25 mouse cellular contexts compared by ENCODE assay signal in the genomic region with DNA sequence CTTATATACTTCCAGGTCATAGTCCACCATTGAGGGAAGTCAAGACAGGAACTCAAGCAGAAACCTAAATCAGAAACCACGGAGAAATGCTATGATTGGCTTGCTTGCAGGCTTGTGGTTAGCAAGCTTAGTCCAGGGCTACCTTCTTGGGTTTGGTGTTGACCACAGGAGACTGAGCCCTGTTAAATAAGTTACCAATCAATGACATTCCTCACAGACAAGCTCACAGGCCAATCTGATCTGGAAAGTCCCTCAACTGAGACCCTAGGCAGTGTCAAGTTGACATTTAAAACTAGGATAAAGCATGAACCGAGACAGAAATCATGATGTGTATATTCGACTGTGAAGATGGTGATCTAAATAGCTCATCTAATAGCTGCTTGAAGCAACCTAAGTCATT. TPM values are rescaled to one million over a fixed set of nuclear protein-coding genes. Genes with fewer than 3 reads are reported as not detected.
A peak's percentile ranks its signal among the peaks of the same experiment; 100 is the strongest.
DNase-seq lines count a peak whose midpoint lies in the region; ATAC-seq and TF ChIP-seq lines count a peak whose summit lies in the region.
"Had no signal": no experiment of that assay in that cellular context is flagged by ENCODE, and none has a peak within 500 bp of the region (broad histone marks: within the 10 kb centered on the region; RNA-seq: fewer than 3 reads in every experiment).

No protein-coding gene starts in this region.

- H3K4me2 ChIP-seq in kidney, embryonic 15.5 days, result no peak overlapping the region
- no peak overlapping the region for H3K4me2 ChIP-seq in liver, embryonic 11.5 days
- H3K4me2 ChIP-seq: forebrain, embryonic 12.5 days; limb, embryonic 13.5 days; liver, embryonic 13.5 days; midbrain, embryonic 11.5 days had no signal

- TF ChIP-seq POLR2A in kidney, adult 2 months (IDR thresholded peaks at IDR 0.05; ENCODE audit: low read depth, low read length), result no peak

- H3K4me1 ChIP-seq in kidney, adult 2 months (ENCODE audit: control insufficient read depth, insufficient read depth, low read length), result peaks cover 15% of the 10 kb centered on the region
- H3K4me1 ChIP-seq in kidney, embryonic 15.5 days, result peaks cover 18% of the 10 kb centered on the region
- no peaks in the 10 kb centered on the region for H3K4me1 ChIP-seq in liver, embryonic 11.5 days (replicated peaks; ENCODE audit: control insufficient read depth, insufficient read depth, low read length)
- H3K4me1 ChIP-seq: forebrain, embryonic 12.5 days; liver, embryonic 13.5 days had no signal

- H3K9ac ChIP-seq in kidney, embryonic 15.5 days, result no peak overlapping the region
- no peak overlapping the region for H3K9ac ChIP-seq in liver, embryonic 11.5 days (ENCODE audit: low read depth, low read length)
- H3K9ac ChIP-seq: forebrain, embryonic 12.5 days; limb, embryonic 13.5 days; liver, embryonic 13.5 days had no signal

- no peaks in the 10 kb centered on the region for H3K36me3 ChIP-seq in kidney, adult 2 months (ENCODE audit: control insufficient read depth, insufficient read depth, low read length)
- no peaks in the 10 kb centered on the region for H3K36me3 ChIP-seq in kidney, embryonic 15.5 days
- H3K36me3 ChIP-seq in liver, embryonic 11.5 days (ENCODE audit: control insufficient read depth, insufficient read depth, low read length), result no peaks in the 10 kb centered on the region
- H3K36me3 ChIP-seq: forebrain, embryonic 12.5 days; heart, embryonic 10.5 days; hindbrain, embryonic 10.5 days; limb, embryonic 13.5 days; liver, embryonic 13.5 days had no signal

- ATAC-seq in kidney, embryonic 15.5 days (replicated peaks; ENCODE audit: low FRiP score), result peak; percentile 81; the same call in 1 of the 2 replicates
- ATAC-seq in liver, embryonic 11.5 days (replicated peaks; ENCODE audit: low FRiP score), result no peak
- ATAC-seq: hindbrain, embryonic 16.5 days; intestine, postnatal 0 days had no signal

- WGBS in kidney, adult 2 months, result 37% methylated on average over 3 of the region's 3 CpGs
- 68% methylated on average over 3 of the region's 3 CpGs for WGBS in kidney, embryonic 15.5 days
- WGBS in liver, embryonic 11.5 days, result 63% methylated on average over 3 of the region's 3 CpGs

- TF ChIP-seq CTCF in kidney, adult 2 months (conservative IDR thresholded peaks at IDR 0.05; ENCODE audit: insufficient read depth, insufficient read length, low read depth, low read length), result no peak

- peak overlapping the region; percentile 81 for H3K27ac ChIP-seq in kidney, adult 2 months (ENCODE audit: insufficient read depth, low read depth, low read length)
- H3K27ac ChIP-seq in kidney, embryonic 15.5 days, result peak overlapping the region; percentile 75
- no peak overlapping the region for H3K27ac ChIP-seq in liver, embryonic 11.5 days (ENCODE audit: low read depth, low read length)
- H3K27ac ChIP-seq: forebrain, embryonic 12.5 days; heart, embryonic 10.5 days; hindbrain, embryonic 10.5 days; limb, embryonic 13.5 days; liver, embryonic 13.5 days had no signal

- H3K27me3 ChIP-seq in kidney, adult 2 months (replicated peaks; ENCODE audit: control insufficient read depth, insufficient read depth, low read length), result no peaks in the 10 kb centered on the region
- H3K27me3 ChIP-seq in kidney, embryonic 15.5 days, result no peaks in the 10 kb centered on the region
- H3K27me3 ChIP-seq in liver, embryonic 11.5 days (replicated peaks; ENCODE audit: control insufficient read depth, insufficient read depth, low read length), result no peaks in the 10 kb centered on the region
- H3K27me3 ChIP-seq: forebrain, embryonic 12.5 days; liver, embryonic 13.5 days had no signal

- DNase-seq in kidney, adult 2 months, result peak; percentile 81
- DNase-seq in kidney, postnatal 4 days, result no peak
- DNase-seq in 3134 (ENCODE audit: extremely low read depth, insufficient read length, low spot score) (peak; percentile 30), 416B (ENCODE audit: low read depth) (peak; percentile 13)
- DNase-seq in B cell, adult 2 months, result no peak
- DNase-seq in liver, embryonic 11.5 days (ENCODE audit: low spot score), result no peak
- DNase-seq: cerebellum, adult 11 months; liver, embryonic 13.5 days; right cerebral cortex, postnatal 4 days; thymus, adult 18-20 months; thymus, postnatal 4 days had no signal

- no peaks in the 10 kb centered on the region for H3K9me3 ChIP-seq in kidney, embryonic 15.5 days (replicated peaks)
- H3K9me3 ChIP-seq in liver, embryonic 11.5 days (ENCODE audit: control insufficient read depth, low read length), result no peaks in the 10 kb centered on the region
- H3K9me3 ChIP-seq: forebrain, embryonic 12.5 days; heart, embryonic 10.5 days; hindbrain, embryonic 10.5 days; limb, embryonic 13.5 days; liver, embryonic 13.5 days had no signal

- no peak overlapping the region for H3K4me3 ChIP-seq in kidney, adult 2 months (ENCODE audit: insufficient read depth, low read depth, low read length)
- H3K4me3 ChIP-seq in kidney, embryonic 15.5 days (replicated peaks), result no peak overlapping the region
- H3K4me3 ChIP-seq in liver, embryonic 11.5 days (ENCODE audit: low read depth, low read length), result no peak overlapping the region
- H3K4me3 ChIP-seq: forebrain, embryonic 12.5 days; heart, embryonic 10.5 days; hindbrain, embryonic 10.5 days; limb, embryonic 13.5 days; liver, embryonic 13.5 days had no signal

RNA-seq across cellular contexts. Expression of a gene that starts 35.6 kb away (rescaled TPM):
- not detected in 2 replicates for polyA plus RNA-seq in kidney, adult 2 months (2012; rRNA removed)
- polyA plus RNA-seq in kidney, embryonic 15.5 days (2015; fragmentation: Nextera tagmentation; extraction: Ambion mirVana), result not detected in 2 replicates
- polyA plus RNA-seq in liver, embryonic 11.5 days (2014; fragmentation: Nextera tagmentation; extraction: Ambion mirVana), result not detected in 2 replicates
- polyA plus RNA-seq: adrenal gland, adult 2 months; embryonic facial prominence, embryonic 11.5 days; forebrain, embryonic 12.5 days; heart, embryonic 10.5 days; heart, postnatal 0 days; hindbrain, embryonic 10.5 days; hindbrain, embryonic 16.5 days; intestine, postnatal 0 days; limb, embryonic 13.5 days; liver, embryonic 13.5 days; midbrain, embryonic 11.5 days; midbrain, postnatal 0 days; neural tube, embryonic 14.5 days; stomach, embryonic 16.5 days had no signal

Comparison
In these comparisons a context has a peak if more than half of its experiments do, and no peak if none do; other contexts are left out.
1. DNase-seq: peak in kidney, adult 2 months (single experiment), 3134 (single experiment) and 416B (single experiment); none in kidney, postnatal 4 days (0 of 2), B cell, adult 2 months (0 of 2) and liver, embryonic 11.5 days (single experiment).